Mouse (Mus musculus) left cerebral cortex, postnatal 4 days (tissue): Measurements from ENCODE around the gene Calm5. TPM values are rescaled to one million over a fixed set of nuclear protein-coding genes. Genes with fewer than 3 reads are reported as not detected.

ENCODE experiments used
- total RNA-seq, 2 experiments: library from RNA; stranded (reverse); gene quantifications; 2 replicates each; pipeline ENCODE4 v1.2.3; 2021

Gene Calm5
- total RNA-seq, 2 experiments from 2014 or later, result not detected

Other genes with a start within 250 kb of the Calm5 start
- gene Fam208b, start 243.1 kb upstream of the Calm5 start, total RNA-seq, result 10 to 100 TPM; 42.5 to 43.7 TPM
- gene Asb13, start 220.1 kb upstream of the Calm5 start, total RNA-seq, result 10 to 100 TPM; 20.8 to 22.0 TPM
- gene Calml3, start 49.9 kb upstream of the Calm5 start, total RNA-seq, result not detected
- not detected for gene Calm4, start 16.4 kb upstream of the Calm5 start, total RNA-seq
- 10 to 100 TPM; 21.1 to 21.4 TPM for gene Net1, start 64.0 kb downstream of the Calm5 start, total RNA-seq
- gene Tubal3, start 64.1 kb downstream of the Calm5 start, total RNA-seq, result not detected
- gene Ucn3, start 91.2 kb downstream of the Calm5 start, total RNA-seq, result under 1 TPM in 1 of 2 experiments, not detected in 1; 0.24 TPM
- under 1 TPM; 0.68 TPM for gene Akr1c14, start 194.8 kb downstream of the Calm5 start, total RNA-seq